Mouse (Mus musculus): ENCODE results near the gene Ccdc153. TPM values are rescaled to one million over a fixed set of nuclear protein-coding genes. Genes with fewer than 3 reads are reported as not detected.

The Ccdc153 gene
- polyA plus RNA-seq (2014; fragmentation: Illumina TruSeq; extraction: RNeasy Lipid Tissue Mini Kit (QIAGEN cat#74804); ENCODE audit: low read depth, low replicate concordance) = not detected

DNA sequence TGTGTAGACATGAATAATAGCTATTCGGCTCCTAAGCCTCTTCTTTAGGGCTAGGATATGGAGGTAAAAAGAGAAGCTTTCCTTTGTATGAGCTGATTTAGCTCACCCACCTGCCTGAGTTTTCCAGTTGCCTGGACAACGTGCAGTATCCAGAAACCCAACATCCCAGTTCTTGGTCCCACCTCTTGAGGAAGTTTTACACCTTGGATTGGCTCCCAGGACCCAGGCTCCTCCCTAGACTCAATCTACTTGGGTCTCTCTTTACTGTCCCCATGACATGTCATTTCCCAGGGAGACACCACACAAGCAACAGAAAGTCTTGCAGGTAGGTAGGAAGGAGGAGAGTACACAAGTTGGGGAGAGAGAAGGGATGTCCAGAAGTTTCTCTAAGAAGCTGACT lies at the start of gene Ccdc153:
Gene Ccdc153, plus strand, starts transcription at position 278 of the 400 bp plus-strand sequence.

DNA sequence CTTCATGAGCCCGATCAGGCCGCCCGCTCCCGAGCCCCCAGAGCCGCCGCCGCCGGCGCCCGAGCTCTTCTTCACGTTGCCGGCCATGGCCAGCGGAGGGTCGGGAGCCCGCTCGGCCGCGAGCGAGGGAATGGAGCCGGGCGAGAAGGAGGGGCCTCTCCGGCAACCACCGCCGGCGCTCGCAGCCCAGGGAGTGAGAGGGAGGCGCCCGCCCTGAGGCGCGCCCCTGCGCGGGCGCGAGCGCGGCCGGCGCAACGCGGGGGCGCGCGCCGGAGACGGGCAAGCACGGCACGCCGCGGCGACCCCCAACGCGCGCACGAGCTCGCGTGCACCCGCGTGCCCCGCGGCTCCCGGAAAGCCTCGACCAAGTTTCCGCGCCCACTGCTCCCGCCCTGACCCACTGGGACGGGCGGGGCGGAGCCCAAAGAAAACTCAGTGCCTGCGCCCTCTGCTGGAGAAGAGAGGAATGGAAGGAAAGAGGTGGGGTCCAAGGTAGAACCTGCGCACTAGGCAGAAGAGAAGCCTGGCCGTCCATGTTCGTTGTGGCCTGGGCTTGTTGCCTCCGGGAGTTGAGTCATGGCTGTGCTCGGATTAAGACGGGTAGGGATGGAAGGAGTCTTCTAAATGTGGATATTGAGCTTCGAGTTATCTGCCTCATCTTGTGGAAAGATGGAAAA lies 6.5 kb upstream of the Ccdc153 start, which contains the start of gene Cbl:
Gene Cbl, minus strand, starts transcription at position 248 of the 677 bp plus-strand sequence.

DNA sequence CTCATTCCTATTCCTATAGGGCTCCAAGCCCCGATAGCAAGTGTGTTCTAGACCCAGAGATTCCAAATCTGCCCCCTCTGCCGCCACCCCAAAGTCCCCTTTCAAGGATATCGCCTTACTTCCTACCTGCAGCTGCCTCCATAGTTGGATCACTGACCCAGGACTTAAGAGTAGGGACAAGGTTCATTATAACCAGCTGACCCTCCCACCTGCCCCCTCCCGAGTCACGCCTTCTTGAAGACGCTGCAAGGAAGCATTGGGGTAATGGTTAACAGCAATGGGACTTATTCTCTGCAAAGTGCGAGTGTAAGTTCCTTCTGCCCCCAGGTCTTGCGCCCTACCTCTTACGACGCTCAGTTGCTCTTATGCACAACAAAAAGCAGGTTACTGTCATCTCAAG lies 10.8 kb downstream of the Ccdc153 start, which contains the start of gene Pdzd3:
Gene Pdzd3, minus strand, starts transcription at position 158 of the 400 bp plus-strand sequence.

DNA sequence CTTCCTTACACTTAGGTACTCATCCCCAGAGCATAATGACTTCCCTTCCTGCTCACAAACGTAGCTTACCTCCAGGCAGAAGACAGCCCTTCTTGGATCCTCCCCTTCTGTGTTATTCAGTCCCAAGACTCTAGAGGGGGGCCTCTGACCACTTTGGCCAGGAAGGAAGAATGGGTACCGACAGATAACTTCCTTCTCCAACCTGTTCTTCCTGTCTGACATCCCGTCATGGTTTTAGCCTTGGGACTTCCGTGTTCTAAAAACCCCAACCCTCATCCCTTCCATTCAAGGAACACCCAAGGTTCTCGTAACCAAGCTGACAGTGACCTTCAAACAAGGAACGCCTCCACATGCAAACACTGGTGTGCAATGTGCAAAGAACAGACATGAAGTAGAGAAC lies 28.0 kb downstream of the Ccdc153 start, which contains the start of gene Nlrx1:
Gene Nlrx1, minus strand, starts transcription at position 168 of the 400 bp plus-strand sequence.

DNA sequence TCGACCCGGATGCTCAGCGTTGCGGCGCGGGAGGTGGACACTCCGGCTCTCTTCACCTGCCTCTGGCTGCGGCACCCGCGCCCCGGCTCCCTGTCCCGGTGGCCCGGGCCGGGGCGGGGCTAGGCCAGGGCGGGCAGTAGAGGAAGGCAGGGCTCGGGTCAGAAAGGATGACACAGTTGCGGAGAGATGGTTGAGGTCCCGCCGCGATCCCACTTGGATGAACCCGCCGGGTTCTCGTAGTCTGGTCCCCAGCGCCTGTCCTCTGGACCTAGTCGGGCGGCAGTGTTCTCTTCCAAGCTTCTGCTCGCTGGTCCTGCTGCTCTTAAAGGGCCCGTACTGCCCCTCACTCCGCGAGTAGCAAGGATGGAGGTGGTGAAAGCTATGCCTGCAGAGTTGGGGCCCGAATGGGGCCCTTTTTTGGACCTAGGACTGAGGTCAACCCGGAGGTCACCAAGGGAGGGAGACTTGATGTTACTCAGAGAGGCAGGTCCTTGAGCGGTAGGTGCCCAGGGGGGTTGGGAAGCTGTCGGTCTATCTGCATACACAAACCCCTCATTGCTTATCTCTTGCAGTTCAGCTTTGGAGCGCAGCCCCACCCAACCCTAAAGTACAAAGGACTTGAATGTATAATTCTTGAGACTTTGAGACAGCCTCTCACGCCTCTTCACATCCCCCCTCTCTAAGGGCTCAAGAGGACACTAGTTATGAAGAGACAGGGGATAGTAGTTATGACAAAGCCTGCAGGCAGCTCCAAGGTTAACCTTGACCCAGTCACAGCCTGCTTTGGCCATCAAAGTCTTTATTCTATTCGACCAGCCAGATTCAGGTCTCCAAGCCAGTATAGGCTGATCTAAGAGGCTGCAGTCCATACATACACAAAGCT lies 47.8 kb downstream of the Ccdc153 start, which contains the start of gene Abcg4:
Gene Abcg4, minus strand, starts transcription at position 540 of the 883 bp plus-strand sequence.

Other genes starting within 250 kb of the Ccdc153 start
- not detected for gene Thy1, start 197.3 kb upstream of the Ccdc153 start, polyA plus RNA-seq (2014; fragmentation: Illumina TruSeq; extraction: RNeasy Lipid Tissue Mini Kit (QIAGEN cat#74804); ENCODE audit: low read depth, low replicate concordance)
- 23.0 TPM for gene Usp2, start 173.7 kb upstream of the Ccdc153 start, polyA plus RNA-seq (2014; fragmentation: Illumina TruSeq; extraction: RNeasy Lipid Tissue Mini Kit (QIAGEN cat#74804); ENCODE audit: low read depth, low replicate concordance)
- gene Mfrp, start 138.9 kb upstream of the Ccdc153 start, polyA plus RNA-seq (2014; fragmentation: Illumina TruSeq; extraction: RNeasy Lipid Tissue Mini Kit (QIAGEN cat#74804); ENCODE audit: low read depth, low replicate concordance) = 0.12 TPM
- gene C1qtnf5, start 133.4 kb upstream of the Ccdc153 start, polyA plus RNA-seq (2014; fragmentation: Illumina TruSeq; extraction: RNeasy Lipid Tissue Mini Kit (QIAGEN cat#74804); ENCODE audit: low read depth, low replicate concordance) = not detected
- gene Gm49380, start 127.2 kb upstream of the Ccdc153 start, polyA plus RNA-seq (2014; fragmentation: Illumina TruSeq; extraction: RNeasy Lipid Tissue Mini Kit (QIAGEN cat#74804); ENCODE audit: low read depth, low replicate concordance) = 0.24 TPM
- 1.7 TPM for gene Rnf26, start 127.2 kb upstream of the Ccdc153 start, polyA plus RNA-seq (2014; fragmentation: Illumina TruSeq; extraction: RNeasy Lipid Tissue Mini Kit (QIAGEN cat#74804); ENCODE audit: low read depth, low replicate concordance)
- 6.2 TPM for gene Mcam, start 106.2 kb upstream of the Ccdc153 start, polyA plus RNA-seq (2014; fragmentation: Illumina TruSeq; extraction: RNeasy Lipid Tissue Mini Kit (QIAGEN cat#74804); ENCODE audit: low read depth, low replicate concordance)
- 16.9 TPM for gene Cbl, start 6.6 kb upstream of the Ccdc153 start, polyA plus RNA-seq (2014; fragmentation: Illumina TruSeq; extraction: RNeasy Lipid Tissue Mini Kit (QIAGEN cat#74804); ENCODE audit: low read depth, low replicate concordance)
- gene Pdzd3, start 10.8 kb downstream of the Ccdc153 start, polyA plus RNA-seq (2014; fragmentation: Illumina TruSeq; extraction: RNeasy Lipid Tissue Mini Kit (QIAGEN cat#74804); ENCODE audit: low read depth, low replicate concordance) = 9.0 TPM
- 0.12 TPM for gene Nlrx1, start 27.9 kb downstream of the Ccdc153 start, polyA plus RNA-seq (2014; fragmentation: Illumina TruSeq; extraction: RNeasy Lipid Tissue Mini Kit (QIAGEN cat#74804); ENCODE audit: low read depth, low replicate concordance)
- gene Abcg4, start 47.9 kb downstream of the Ccdc153 start, polyA plus RNA-seq (2014; fragmentation: Illumina TruSeq; extraction: RNeasy Lipid Tissue Mini Kit (QIAGEN cat#74804); ENCODE audit: low read depth, low replicate concordance) = not detected
- gene Hinfp, start 65.0 kb downstream of the Ccdc153 start, polyA plus RNA-seq (2014; fragmentation: Illumina TruSeq; extraction: RNeasy Lipid Tissue Mini Kit (QIAGEN cat#74804); ENCODE audit: low read depth, low replicate concordance) = 6.8 TPM
- gene C2cd2l, start 79.6 kb downstream of the Ccdc153 start, polyA plus RNA-seq (2014; fragmentation: Illumina TruSeq; extraction: RNeasy Lipid Tissue Mini Kit (QIAGEN cat#74804); ENCODE audit: low read depth, low replicate concordance) = 3.3 TPM
- 7.5 TPM for gene Dpagt1, start 85.3 kb downstream of the Ccdc153 start, polyA plus RNA-seq (2014; fragmentation: Illumina TruSeq; extraction: RNeasy Lipid Tissue Mini Kit (QIAGEN cat#74804); ENCODE audit: low read depth, low replicate concordance)
- 1.1 TPM for gene H2afx, start 94.0 kb downstream of the Ccdc153 start, polyA plus RNA-seq (2014; fragmentation: Illumina TruSeq; extraction: RNeasy Lipid Tissue Mini Kit (QIAGEN cat#74804); ENCODE audit: low read depth, low replicate concordance)
- gene Hmbs, start 103.6 kb downstream of the Ccdc153 start, polyA plus RNA-seq (2014; fragmentation: Illumina TruSeq; extraction: RNeasy Lipid Tissue Mini Kit (QIAGEN cat#74804); ENCODE audit: low read depth, low replicate concordance) = 24.3 TPM
- 9.7 TPM for gene Vps11, start 121.0 kb downstream of the Ccdc153 start, polyA plus RNA-seq (2014; fragmentation: Illumina TruSeq; extraction: RNeasy Lipid Tissue Mini Kit (QIAGEN cat#74804); ENCODE audit: low read depth, low replicate concordance)
- 9.5 TPM for gene Hyou1, start 138.8 kb downstream of the Ccdc153 start, polyA plus RNA-seq (2014; fragmentation: Illumina TruSeq; extraction: RNeasy Lipid Tissue Mini Kit (QIAGEN cat#74804); ENCODE audit: low read depth, low replicate concordance)
- gene Slc37a4, start 156.2 kb downstream of the Ccdc153 start, polyA plus RNA-seq (2014; fragmentation: Illumina TruSeq; extraction: RNeasy Lipid Tissue Mini Kit (QIAGEN cat#74804); ENCODE audit: low read depth, low replicate concordance) = 43.3 TPM
- 684 TPM for gene Rps25, start 166.5 kb downstream of the Ccdc153 start, polyA plus RNA-seq (2014; fragmentation: Illumina TruSeq; extraction: RNeasy Lipid Tissue Mini Kit (QIAGEN cat#74804); ENCODE audit: low read depth, low replicate concordance)
- 41.1 TPM for gene Trappc4, start 166.9 kb downstream of the Ccdc153 start, polyA plus RNA-seq (2014; fragmentation: Illumina TruSeq; extraction: RNeasy Lipid Tissue Mini Kit (QIAGEN cat#74804); ENCODE audit: low read depth, low replicate concordance)
- gene Ccdc84, start 177.9 kb downstream of the Ccdc153 start, polyA plus RNA-seq (2014; fragmentation: Illumina TruSeq; extraction: RNeasy Lipid Tissue Mini Kit (QIAGEN cat#74804); ENCODE audit: low read depth, low replicate concordance) = 7.0 TPM
- not detected for gene Foxr1, start 200.5 kb downstream of the Ccdc153 start, polyA plus RNA-seq (2014; fragmentation: Illumina TruSeq; extraction: RNeasy Lipid Tissue Mini Kit (QIAGEN cat#74804); ENCODE audit: low read depth, low replicate concordance)
- gene Upk2, start 214.3 kb downstream of the Ccdc153 start, polyA plus RNA-seq (2014; fragmentation: Illumina TruSeq; extraction: RNeasy Lipid Tissue Mini Kit (QIAGEN cat#74804); ENCODE audit: low read depth, low replicate concordance) = not detected
- 0.97 TPM for gene Bcl9l, start 242.1 kb downstream of the Ccdc153 start, polyA plus RNA-seq (2014; fragmentation: Illumina TruSeq; extraction: RNeasy Lipid Tissue Mini Kit (QIAGEN cat#74804); ENCODE audit: low read depth, low replicate concordance)